Mouse (Mus musculus) cerebellum, adult (tissue): ENCODE results near the gene Ankrd13c.
A peak's percentile ranks its signal among the peaks of the same experiment; 100 is the strongest.

Source experiments
- ATAC-seq: cut with Nextera tagmentation; 2 replicates; pipeline ENCODE4 v1.9.2; 2017; ENCODE audit warnings: mild to moderate bottlenecking, moderate library complexity, mixed read lengths; ENCODE audit not compliant: insufficient number of reproducible peaks, low FRiP score, low TSS enrichment

The Ankrd13c gene

DNA sequence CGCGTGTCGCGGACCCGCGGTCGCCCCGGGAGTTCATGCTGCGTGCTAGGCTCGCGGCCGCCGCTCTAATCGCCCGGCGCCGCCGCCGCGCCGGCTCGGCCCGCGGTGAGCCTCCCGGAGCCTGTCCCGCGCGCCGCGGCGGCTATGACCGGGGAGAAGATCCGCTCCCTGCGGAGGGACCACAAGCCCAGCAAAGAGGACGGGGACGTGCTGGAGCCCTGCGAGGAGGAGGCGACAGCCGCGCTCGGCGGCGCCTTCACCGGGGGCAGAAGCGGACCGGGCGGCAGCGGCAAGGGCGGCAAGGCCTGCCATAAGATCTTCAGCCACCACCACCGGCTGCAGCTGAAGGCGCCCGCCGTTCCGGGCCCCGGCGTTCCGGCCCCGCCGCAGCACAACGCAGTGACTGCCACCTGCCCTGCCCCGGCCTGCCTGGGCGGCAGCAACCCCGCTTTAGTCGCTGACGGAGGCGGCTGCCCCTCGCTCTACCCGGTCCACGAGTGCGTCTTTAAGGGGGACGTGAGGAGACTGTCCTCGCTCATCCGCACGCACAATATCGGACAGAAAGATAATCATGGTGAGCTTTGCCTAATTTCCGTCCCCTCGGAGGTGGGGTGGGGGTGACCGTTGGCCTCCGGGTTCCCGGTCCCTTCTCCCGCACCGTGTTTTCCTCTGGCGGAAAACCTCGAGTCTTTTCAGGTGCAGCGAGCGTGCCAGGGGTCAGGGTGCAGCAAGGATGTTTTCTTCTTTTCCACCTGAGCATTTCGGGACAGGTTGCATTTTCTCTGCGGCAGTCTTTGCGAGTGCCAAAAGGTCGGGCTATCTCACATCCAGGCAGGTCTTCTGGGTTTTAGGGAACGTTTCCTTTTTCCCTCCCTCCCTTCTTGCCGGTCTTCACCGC lies 593 bp downstream of the Ankrd13c start:
- peak; percentile 62 for ATAC-seq

DNA sequence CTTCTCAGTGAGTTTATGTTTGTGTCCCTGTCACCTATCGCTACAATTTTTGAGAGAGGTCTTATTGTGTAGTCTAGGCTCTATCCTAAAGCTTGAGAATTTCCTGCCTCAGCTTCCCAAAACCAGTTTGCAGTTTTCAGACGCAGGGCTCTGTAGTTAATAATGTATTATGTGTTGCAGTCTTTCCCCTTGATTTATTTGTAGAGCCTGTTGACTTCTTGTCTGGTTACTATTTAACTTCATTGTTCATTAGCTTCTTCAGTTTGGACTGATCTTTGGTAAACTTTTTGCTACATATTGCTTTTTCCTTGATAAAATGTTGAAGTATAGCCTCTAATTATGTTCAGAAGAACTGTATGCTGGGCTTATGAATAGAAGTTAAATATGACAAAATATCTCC lies 5.7 kb downstream of the Ankrd13c start:
- ATAC-seq: no peak

DNA sequence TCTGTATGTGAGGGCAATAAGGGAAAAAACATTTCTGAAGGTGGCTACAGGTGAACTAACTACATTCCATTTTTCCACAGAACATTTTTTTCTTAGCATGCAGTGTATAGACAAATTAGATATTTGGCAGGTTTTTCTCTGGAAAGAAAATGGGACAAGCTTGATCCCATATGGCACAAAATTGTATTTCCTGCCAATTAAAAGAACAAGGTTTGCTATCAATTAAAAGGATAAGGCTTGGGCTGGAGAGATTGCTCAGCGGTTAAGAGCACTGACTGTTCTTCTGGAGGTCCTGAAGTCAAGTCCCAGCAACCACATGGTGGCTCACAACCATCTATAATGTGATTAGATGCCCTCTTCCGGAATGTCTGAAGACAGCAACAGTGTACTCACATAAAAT lies 8.4 kb downstream of the Ankrd13c start:
- ATAC-seq: peak; percentile 75

GRCm38 (mm10) chr3:157956201-157956600 lies 9.2 kb downstream of the Ankrd13c start:
- ATAC-seq: no peak

DNA sequence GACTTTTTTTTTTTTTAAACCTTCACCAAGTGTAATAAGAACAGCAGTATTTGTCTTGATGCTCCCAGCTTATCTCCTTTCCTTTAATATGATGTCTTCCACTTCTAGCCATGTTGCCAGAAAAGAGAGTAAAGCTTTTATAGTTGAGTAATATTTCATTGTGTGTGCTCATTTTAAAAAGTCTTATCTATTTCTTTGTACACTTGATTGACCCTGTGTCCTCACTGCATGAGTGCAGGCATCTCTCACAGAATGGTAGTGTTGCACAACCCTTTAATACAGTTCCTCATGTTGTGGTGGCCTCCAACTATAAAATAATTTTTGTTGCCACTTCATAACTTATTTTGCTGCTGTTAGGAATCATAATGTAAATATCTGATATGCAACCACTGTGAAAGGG lies 10.3 kb downstream of the Ankrd13c start:
- no peak for ATAC-seq

- no peak for ATAC-seq
These were observed 24.1 kb downstream of the Ankrd13c start for GRCm38 (mm10) chr3:157971151-157971550.

- no peak for ATAC-seq
These were observed 26.2 kb downstream of the Ankrd13c start for GRCm38 (mm10) chr3:157973236-157973635.

DNA sequence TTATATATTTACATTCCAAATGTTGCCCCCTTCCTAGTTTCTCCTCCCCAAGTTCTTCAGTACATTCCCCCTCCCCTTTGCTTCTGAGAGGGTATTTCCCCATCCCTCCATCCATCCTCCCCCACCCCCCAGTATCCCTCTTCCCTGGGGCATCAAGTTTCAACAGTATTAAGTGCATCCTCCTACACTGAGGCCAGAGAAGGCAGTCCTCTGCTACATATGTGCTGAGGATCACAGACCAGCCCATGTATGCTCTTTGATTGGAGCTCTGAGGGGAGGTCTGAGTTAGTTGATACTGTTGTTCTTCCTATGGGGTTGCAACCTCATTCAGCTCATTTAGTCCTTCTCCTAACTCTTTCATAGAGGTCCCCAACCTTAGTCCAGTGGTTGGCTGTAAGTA lies 32.6 kb downstream of the Ankrd13c start:
- no peak for ATAC-seq

GRCm38 (mm10) chr3:157993322-157993721 lies 46.3 kb downstream of the Ankrd13c start:
- ATAC-seq: no peak

GRCm38 (mm10) chr3:157995726-157996125 lies 48.7 kb downstream of the Ankrd13c start:
- ATAC-seq: no peak

DNA sequence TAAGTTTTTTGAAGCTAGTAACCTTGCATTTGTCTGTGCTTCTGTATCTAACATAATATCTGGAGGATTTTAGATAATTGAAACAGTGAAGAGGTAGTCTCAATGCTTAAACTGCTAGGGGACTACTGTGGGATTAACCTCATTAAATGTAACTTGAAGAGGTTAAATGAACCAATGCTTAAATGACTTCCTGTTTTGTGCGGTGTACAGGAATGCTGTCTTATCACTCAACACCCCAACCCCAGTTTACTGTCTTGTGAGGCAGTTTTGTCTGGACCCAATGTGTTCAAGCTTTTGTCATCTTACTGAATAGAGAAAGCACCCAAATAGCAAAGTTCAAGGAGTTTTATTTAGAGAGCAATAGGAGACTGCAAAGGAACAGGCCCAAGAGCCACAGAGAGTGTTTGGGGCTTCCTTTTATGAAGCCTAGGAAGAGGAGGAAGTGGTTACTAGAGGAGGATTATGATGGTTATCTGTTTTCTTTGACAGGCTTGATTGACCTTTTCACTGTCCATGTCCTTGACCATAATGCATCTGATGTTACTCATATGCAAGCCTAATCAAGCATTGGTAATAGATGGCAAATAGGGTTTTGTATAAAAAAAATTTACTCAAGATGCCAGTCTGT lies 51.8 kb downstream of the Ankrd13c start:
- ATAC-seq: no peak

DNA sequence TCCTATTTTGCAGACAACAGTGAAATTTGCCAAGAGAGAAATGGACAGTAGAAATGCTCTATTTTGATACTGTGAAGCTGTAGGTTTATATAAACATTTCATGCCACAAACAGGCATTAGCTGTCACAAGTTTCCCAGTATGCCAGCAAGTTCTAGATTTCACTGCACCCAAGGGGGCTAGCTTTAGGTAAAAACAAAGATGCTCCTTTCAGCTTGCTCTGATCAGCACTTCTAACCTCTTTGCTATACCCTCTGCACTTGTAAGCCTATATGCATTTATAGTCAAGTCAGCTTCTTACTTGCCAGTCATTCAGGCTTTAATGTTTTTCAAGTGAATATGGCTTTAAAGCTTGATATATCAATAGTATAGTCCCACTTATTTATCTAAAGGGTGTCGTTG lies 61.6 kb downstream of the Ankrd13c start:
- no peak for ATAC-seq

- ATAC-seq: no peak
These were observed 62.8 kb downstream of the Ankrd13c start for GRCm38 (mm10) chr3:158009762-158010320.

DNA sequence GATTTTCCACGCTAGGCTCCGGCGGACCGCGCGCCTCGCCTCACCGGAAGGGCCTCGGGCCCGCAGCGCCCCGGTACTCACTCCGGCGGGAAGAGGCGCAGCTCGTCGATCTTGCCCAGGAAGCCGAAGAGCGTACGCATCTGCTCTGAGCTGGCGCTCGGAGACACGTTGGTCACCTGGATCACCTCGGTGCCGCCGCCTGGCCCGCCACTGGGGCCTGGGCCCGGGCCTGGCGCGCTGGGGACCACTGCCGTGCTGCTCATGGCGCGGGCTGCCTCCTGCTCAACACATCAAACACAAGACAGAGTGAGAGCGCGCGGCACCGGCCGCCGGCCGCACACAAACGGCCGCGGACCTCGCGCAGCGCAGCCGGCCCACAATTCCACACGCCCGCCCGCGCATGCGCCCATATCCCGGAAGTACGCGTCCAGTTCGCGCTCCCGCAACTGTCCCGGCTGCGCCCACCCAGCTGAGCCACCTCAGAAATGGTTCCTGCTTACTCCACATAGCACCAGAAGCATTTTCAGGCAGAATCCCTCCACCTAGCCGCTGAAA lies 84.4 kb downstream of the Ankrd13c start:
- peak; percentile 83 for ATAC-seq

GRCm38 (mm10) chr3:158032106-158032505 lies 85.1 kb downstream of the Ankrd13c start:
- ATAC-seq: no peak

DNA sequence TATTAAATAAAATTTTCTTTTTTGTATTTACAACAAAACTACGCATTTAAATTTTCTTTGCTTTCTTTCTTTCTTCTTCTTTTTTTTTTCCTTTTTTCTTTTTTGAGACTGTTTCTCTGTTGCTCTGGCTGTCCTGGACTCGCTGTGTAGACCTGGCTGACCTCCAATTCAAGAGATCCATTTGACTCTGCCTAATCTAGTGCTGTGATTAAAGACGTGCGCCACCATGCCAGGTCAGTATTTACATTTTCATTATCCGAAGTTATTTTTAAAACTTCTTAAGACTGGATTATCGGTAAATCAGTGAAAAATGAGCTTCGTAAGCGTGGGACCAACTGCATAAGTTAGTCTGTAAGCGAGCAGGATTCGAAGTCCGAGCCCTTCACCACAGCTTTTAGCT lies 88.8 kb downstream of the Ankrd13c start:
- no peak for ATAC-seq

- peak; percentile 95 for ATAC-seq
These were observed 89.4 kb downstream of the Ankrd13c start, which contains the start of the genes Srsf11 and Lrrc40 for GRCm38 (mm10) chr3:158036329-158036988. TSS of gene Srsf11 (minus strand) at chr3:158036639. TSS of gene Lrrc40 (plus strand) at chr3:158036662.

- ATAC-seq: no peak
These were observed 91.1 kb downstream of the Ankrd13c start for GRCm38 (mm10) chr3:158038106-158038505.

DNA sequence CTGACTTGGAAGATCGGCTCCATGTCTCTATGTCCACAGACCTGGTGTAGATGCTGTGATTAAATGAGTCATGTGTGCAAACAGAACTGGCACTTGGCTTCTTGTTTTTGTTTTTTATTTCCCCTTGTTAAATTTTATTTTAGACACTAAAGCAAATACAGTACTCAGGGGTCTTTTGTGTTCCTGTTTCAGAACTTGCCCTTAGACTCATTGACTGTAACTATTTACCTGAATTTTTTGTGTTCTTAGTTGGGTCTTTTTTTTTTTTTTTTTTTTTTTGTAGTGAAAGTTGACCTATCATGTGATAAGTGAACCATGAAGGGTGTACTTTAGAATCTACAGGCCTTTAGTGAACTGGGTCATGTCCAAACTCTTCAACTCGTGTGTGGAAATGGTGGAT lies 93.7 kb downstream of the Ankrd13c start:
- no peak for ATAC-seq

- ATAC-seq: no peak
These were observed 102.5 kb downstream of the Ankrd13c start for GRCm38 (mm10) chr3:158049508-158049907.
